Mouse (Mus musculus) urinary bladder, adult 18-20 months (tissue): ENCODE data around the gene Slc46a1.

Experiments used
- DNase-seq, 2 experiments: peaks; one replicate each; pipeline ENCODE4 v3.0.0; 2022; ENCODE audit warnings: low spot score in 2 of 2, mixed read lengths in 2 of 2

Gene Slc46a1

GRCm38 (mm10) chr11:78501529-78501928, 36.0 kb downstream of the Slc46a1 start:
- DNase-seq: no peak

DNA sequence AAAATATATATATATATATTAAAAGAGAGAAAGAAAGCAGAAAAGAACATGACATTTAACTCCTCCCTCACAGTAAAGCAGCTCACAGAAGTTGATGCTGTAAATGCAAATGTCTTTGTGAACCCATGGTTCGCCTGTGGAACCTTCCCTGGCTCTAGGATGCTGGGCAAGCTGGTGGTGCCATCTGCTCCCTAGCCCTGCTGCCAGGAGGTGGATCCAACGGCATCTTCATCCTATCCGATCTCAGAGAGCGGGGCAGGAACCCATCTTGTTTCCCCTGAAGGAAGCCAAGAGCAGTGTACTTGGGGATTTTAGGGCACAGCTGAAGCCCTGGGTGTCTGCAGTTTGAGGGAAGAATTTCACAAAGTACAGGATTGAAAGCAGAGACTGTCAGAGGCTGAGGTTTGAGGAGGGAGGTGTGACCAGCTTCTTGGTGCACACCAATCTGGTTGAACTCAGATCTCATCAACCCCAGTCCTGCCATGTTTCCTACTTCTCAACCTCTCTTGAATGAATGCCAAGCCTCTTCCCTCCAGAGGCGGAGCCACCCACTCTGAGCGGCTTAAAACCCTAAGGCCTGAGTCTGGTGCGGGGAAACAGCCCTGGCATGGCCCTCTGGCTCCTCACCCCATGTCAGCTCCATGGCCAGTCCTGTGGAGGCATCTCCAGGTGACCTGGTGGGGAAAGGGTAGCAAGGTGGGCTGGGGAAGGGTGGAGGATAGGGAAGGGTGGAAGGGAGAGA, 37.6 kb downstream of the Slc46a1 start, which contains the start of gene Sebox:
Gene Sebox, plus strand, starts transcription at position 539 of the 742 bp plus-strand sequence.
- no peak for DNase-seq

GRCm38 (mm10) chr11:78505430-78505829, 39.9 kb downstream of the Slc46a1 start:
- no peak for DNase-seq

- DNase-seq: no peak
These were observed 43.7 kb downstream of the Slc46a1 start for GRCm38 (mm10) chr11:78509148-78509547.

GRCm38 (mm10) chr11:78512025-78512957, 46.8 kb downstream of the Slc46a1 start, which contains the start of the genes Tmem199 and Poldip2:
Gene Tmem199, minus strand, starts transcription at chr11:78512172.
Gene Poldip2, plus strand, starts transcription at chr11:78512193.
- peak; percentile 72 to 82 for DNase-seq

DNA sequence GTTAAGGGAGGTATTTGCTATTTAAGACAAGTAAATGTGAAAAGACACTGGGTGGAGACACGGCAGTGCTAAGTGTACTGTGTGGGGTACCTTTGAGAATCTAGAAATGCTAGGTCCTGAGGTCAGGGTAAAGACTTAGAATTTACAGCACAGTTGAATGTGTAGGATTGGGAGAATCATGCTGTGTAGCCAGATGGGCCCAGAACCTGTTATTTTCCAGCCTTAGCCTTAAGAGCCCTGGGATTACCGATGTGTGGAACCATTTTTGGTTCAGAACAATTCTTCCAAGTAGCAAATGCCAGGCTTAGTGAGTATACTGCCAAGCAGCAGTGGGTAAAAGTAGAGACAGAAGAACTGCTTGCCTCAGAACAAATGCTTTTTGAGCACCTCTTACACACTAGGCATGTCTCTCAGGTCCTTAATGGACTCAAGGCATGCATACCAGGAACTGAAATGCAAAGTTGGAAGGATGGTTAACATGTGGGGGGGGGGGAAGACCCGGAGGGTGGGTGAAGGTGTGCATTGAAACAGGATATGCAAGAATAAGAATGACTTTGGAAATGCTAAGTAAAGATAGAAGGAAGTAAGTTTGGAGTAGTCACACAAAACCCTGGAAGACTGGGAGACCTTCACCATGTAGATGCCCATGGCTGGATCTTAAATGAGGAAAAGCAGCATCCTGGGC, 47.8 kb downstream of the Slc46a1 start:
- no peak for DNase-seq

- no peak for DNase-seq
These were observed 50.2 kb downstream of the Slc46a1 start for GRCm38 (mm10) chr11:78515549-78516325.

DNA sequence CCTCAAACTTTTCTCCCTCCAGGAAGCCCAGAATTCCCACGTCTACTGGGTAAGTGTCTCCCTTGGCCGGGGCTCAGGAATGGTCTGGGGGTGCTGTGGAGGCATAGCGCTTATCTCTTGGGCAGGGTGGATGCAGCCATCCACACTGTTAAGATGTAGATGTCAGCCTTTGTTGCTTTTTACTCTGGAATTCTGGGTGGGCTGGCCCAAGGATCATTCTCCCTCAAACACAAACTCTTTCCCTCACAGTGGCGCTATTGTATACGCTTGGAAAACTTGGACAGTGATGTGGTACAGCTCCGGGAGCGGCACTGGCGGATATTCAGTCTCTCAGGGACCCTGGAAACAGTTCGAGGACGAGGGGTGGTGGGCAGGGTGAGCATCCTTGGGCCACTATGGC, 53.4 kb downstream of the Slc46a1 start:
- no peak for DNase-seq
